17 mouse cellular contexts compared by ENCODE assay signal in genomic region chr8:72555770-72556169, GRCm38 (mm10).
"Had no signal": no experiment of that assay in that cellular context is flagged by ENCODE, and none has a peak within 500 bp of the region (broad histone marks: within the 10 kb centered on the region; RNA-seq: fewer than 3 reads in every experiment).

No protein-coding gene starts in this region.

- DNase-seq: gastrocnemius, adult 2 months; gastrocnemius, postnatal 10 days; gastrocnemius, postnatal 25 days; heart, adult 18-20 months; heart, postnatal 10 days; heart, postnatal 4 days; kidney, adult 18-20 months; kidney, adult 8-10 months; kidney, postnatal 10 days; kidney, postnatal 25 days; kidney, postnatal 4 days; left cerebral cortex, postnatal 4 days had no signal

- ATAC-seq: hindbrain, embryonic 16.5 days; inflammation-experienced regulatory T-cells, adult 6 months; intestine, embryonic 15.5 days; intestine, postnatal 0 days; liver, embryonic 12.5 days had no signal
